Mouse (Mus musculus) liver, embryonic 14.5 days (tissue): ENCODE measurements at regions not wholly inside any gene's neighbourhood (a gene's known extent, or its start where the extent isn't known, plus 50 kb on each side); places are given as distances from the start of the nearest gene placed in this dataset.
A peak's percentile ranks its signal among the peaks of the same experiment; 100 is the strongest.

ENCODE experiments used
- ATAC-seq: fragments of 200-750 bp; cut with Nextera tagmentation; 2 replicates; pipeline ENCODE4 v1.8.0; 2017; ENCODE audit warnings: moderate number of reproducible peaks, mild to moderate bottlenecking, moderate library complexity; ENCODE audit not compliant: insufficient read depth
- DNase-seq, 3 experiments: peaks; one replicate each; pipeline ENCODE4 v3.0.0-alpha.2; 2012 to 2013; ENCODE audit warnings: low read depth in 3 of 3, low spot score in 3 of 3
- H3K27ac ChIP-seq: fragments of 300-500 bp; sonication (generic); 2 replicates; pipeline ENCODE4 v1.5.1; 2014; ENCODE audit warnings: moderate library complexity, mild to moderate bottlenecking, control low read depth, inconsistent platforms
- H3K27me3 ChIP-seq: fragments of 300-500 bp; sonication (generic); 2 replicates; pipeline ENCODE4 v1.6.1; 2014; ENCODE audit warnings: mild to moderate bottlenecking, low read length, moderate library complexity; ENCODE audit not compliant: control insufficient read depth, insufficient read depth
- H3K36me3 ChIP-seq: fragments of 300-500 bp; sonication (generic); replicated peaks from 2 replicates; pipeline ENCODE4 v1.6.1; 2014; ENCODE audit warnings: low read depth; ENCODE audit not compliant: control insufficient read depth, insufficient read depth
- H3K4me1 ChIP-seq, 2 experiments: fragments of 200-500 bp in 1 of 2; fragments of 300-500 bp in 1 of 2; sonication (generic) in 1 of 2; replicated peaks; 2 replicates each; pipeline ENCODE4 v1.6.1; 2012 to 2014; ENCODE audit warnings: antibody characterized with exemption in 1 of 2, inconsistent platforms in 1 of 2, low read length in 1 of 2; ENCODE audit not compliant: control insufficient read depth in 2 of 2, insufficient read depth in 2 of 2
- H3K4me2 ChIP-seq: fragments of 300-500 bp; sonication (generic); 2 replicates; pipeline ENCODE4 v1.6.1; 2014; ENCODE audit warnings: low read depth, mild to moderate bottlenecking, control low read depth, moderate library complexity
- H3K4me3 ChIP-seq, 2 experiments: fragments of 200-500 bp in 1 of 2; fragments of 300-500 bp in 1 of 2; sonication (generic) in 1 of 2; 2 replicates each; pipeline ENCODE4 v1.5.1; 2012 to 2014; ENCODE audit warnings: low read depth in 2 of 2, low read length in 2 of 2, mild to moderate bottlenecking in 2 of 2, control low read depth in 1 of 2, inconsistent platforms in 1 of 2, moderate library complexity in 1 of 2; ENCODE audit not compliant: insufficient read depth in 1 of 2
- H3K9ac ChIP-seq: fragments of 300-500 bp; sonication (generic); replicated peaks from 2 replicates; pipeline ENCODE4 v1.6.1; 2014; ENCODE audit warnings: mild to moderate bottlenecking, control low read depth, moderate library complexity
- H3K9me3 ChIP-seq: fragments of 300-500 bp; sonication (generic); 2 replicates; pipeline ENCODE4 v1.6.1; 2016; ENCODE audit warnings: low read length, mixed read lengths; ENCODE audit not compliant: control insufficient read depth
- CTCF ChIP-seq: IDR thresholded peaks from 2 replicates; pipeline ENCODE4 v1.5.1; 2016; ENCODE audit warnings: antibody characterized with exemption, low read depth, control low read depth
- EP300 ChIP-seq: IDR thresholded peaks from 2 replicates; pipeline ENCODE4 v1.6.1; 2016; ENCODE audit warnings: antibody characterized with exemption, low read depth
- WGBS: fragments of 180-500 bp; shearing (Covaris S2); extraction: QIAGEN DNeasy Blood & Tissue Kit; methylation state at CpG from one replicate; pipeline ENCODE4 v1.1.7; 2014; ENCODE audit not compliant: insufficient replicate concordance; 5-methylcytosine and 5-hydroxymethylcytosine counted together

DNA sequence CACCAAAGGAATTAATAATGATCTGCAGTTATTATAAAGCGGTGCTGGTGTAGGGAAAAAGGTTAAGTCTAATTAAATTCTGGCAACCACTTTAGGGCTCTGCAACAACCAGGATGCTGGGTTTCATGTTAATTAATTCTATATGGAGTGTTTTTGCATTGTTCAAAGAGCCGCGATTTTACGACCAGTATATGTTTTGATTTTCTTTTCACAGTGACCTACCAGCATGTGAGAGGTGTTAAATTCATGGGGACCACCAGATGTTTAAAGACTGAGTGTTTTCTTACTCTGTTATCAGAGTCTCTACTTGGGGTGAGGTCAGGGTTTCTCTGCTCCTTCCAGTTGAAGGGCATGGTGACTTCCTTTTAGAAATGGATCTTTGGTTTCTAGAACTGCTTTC lies 164.8 kb upstream of the Zmiz1 start:
- Histone ChIP-seq H3K27me3 (no peaks in the 10 kb centered on the region), H3K4me3 (no peak overlapping the region)
- WGBS = 78% methylated on average over 4 of the region's 4 CpGs

DNA sequence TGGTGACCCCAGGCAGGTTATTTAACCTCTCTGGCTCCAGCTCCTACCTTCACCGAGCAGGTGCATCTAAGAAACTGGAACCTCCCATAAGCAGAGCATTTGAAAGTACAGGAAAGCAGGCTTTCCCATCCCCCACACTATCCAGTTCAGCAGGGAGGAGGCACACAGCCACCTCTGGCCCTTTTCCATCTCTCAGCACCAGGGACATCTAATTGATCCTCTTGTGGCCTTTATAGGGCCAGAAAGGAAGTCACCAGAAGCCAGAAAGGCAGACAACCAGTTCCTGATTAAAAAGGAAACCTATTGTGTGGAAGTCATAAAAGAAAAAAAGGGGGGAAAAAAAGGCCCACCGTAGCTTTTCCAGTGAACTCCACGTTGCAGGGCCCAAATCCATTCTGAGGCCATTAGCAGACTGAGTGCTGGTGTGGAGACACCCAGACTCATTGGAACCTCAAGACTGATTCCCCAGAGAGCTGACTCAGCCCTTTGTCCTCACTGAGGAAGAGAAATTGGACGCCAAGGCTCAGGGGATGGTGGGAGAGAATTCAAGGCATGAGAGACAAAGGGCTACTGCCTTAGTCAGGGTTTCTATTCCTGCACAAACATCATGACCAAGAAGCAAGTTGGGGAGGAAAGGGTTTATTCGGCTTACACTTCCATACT lies 163.2 kb upstream of the Zmiz1 start:
- no peak overlapping the region for H3K4me3 ChIP-seq
- H3K4me2 ChIP-seq = no peak overlapping the region
- H3K9ac ChIP-seq = no peak overlapping the region
- H3K9me3 ChIP-seq = no peaks in the 10 kb centered on the region
- H3K4me1 ChIP-seq = no peaks in the 10 kb centered on the region
- no peak for DNase-seq
- no peaks in the 10 kb centered on the region for H3K36me3 ChIP-seq
- H3K27me3 ChIP-seq = no peaks in the 10 kb centered on the region
- WGBS = 38% methylated on average over 5 of the region's 5 CpGs
- no peak for ATAC-seq
- TF ChIP-seq CTCF = no peak
- no peak for TF ChIP-seq EP300
- no peak overlapping the region for H3K27ac ChIP-seq

More for the DNA sequence above, 164.8 kb upstream of the Zmiz1 start:
- no peak overlapping the region for H3K9ac ChIP-seq
- DNase-seq (no peak), ATAC-seq (no peak)
- TF ChIP-seq EP300 (no peak), CTCF (no peak)
- H3K27ac ChIP-seq = no peak overlapping the region
- H3K9me3 ChIP-seq = no peaks in the 10 kb centered on the region
- no peaks in the 10 kb centered on the region for H3K4me1 ChIP-seq
- no peaks in the 10 kb centered on the region for H3K36me3 ChIP-seq
- no peak overlapping the region for H3K4me2 ChIP-seq

DNA sequence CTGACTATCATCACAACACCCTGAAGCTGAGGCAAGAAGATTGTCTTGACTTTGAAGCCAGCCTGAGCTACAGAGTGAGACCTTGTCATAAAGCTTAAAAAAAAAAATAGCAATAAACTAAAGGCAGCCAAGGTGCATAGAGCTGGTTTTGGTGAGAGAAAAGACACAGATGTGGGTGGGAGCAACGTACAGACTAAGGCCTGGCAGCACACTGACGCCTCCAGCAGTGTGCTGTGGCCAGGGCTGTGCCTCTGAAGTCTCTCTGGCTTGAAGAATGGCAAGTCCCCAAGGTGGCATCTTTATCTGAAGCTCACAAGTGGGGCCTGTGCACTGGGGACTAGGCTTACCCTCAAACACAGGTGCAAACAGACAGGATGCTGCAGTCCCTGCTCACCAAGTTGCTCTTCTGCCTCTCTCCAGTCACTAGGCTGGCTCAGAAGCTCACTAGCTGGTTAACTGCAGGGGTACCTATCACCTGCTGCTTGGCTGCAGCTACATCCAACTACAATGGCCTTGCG lies 159.3 kb upstream of the Zmiz1 start:
- Histone ChIP-seq H3K4me1 (no peaks in the 10 kb centered on the region; a peak in 2 of 4 replicates), H3K36me3 (no peaks in the 10 kb centered on the region), H3K27ac (no peak overlapping the region), H3K4me3 (no peak overlapping the region), H3K27me3 (no peaks in the 10 kb centered on the region), H3K4me2 (no peak overlapping the region), H3K9ac (no peak overlapping the region), H3K9me3 (no peaks in the 10 kb centered on the region)
- 57% methylated on average over 3 of the region's 3 CpGs for WGBS
- DNase-seq (no peak), ATAC-seq (no peak)
- TF ChIP-seq CTCF (no peak), EP300 (no peak)

DNA sequence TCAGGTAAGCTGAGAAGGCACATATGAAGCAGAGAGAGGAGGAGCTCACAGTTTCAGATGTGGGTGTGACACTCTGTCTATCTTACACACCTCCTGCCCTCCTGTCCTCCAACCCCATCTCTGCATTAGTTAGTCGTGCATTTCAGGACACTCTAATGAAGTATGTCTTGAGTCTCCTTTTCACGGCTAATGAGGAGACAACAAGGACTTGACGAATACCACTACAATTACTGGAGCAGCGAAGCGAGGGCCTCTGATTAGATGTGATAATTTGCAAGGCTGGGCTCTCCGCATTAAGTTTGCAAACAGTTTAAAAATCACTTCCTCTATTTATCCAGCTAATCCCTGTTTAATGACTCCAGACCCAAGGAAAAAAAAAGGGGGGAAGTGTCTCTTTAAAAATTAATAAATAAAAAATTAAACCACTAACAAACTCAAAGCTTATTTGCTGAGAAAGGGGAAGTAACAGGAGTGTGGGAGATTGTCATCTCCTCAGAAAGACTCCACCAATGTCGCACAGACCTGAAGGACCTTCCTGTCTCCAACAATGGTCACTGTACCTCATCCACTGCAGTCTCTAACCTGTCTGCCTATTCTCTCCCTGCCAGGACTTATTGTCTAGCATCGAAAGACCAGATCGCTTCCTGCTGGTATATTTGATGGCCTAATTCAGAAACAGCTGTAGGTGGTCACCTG lies 157.5 kb upstream of the Zmiz1 start:
- ATAC-seq (no peak), DNase-seq (no peak)
- Histone ChIP-seq H3K4me3 (no peak overlapping the region), H3K9me3 (no peaks in the 10 kb centered on the region), H3K36me3 (no peaks in the 10 kb centered on the region), H3K27me3 (no peaks in the 10 kb centered on the region), H3K9ac (no peak overlapping the region), H3K4me2 (no peak overlapping the region), H3K4me1 (no peaks in the 10 kb centered on the region; a peak in 2 of 4 replicates), H3K27ac (no peak overlapping the region)
- TF ChIP-seq EP300 (no peak), CTCF (no peak)
- WGBS = 40% methylated on average over 9 of the region's 9 CpGs

DNA sequence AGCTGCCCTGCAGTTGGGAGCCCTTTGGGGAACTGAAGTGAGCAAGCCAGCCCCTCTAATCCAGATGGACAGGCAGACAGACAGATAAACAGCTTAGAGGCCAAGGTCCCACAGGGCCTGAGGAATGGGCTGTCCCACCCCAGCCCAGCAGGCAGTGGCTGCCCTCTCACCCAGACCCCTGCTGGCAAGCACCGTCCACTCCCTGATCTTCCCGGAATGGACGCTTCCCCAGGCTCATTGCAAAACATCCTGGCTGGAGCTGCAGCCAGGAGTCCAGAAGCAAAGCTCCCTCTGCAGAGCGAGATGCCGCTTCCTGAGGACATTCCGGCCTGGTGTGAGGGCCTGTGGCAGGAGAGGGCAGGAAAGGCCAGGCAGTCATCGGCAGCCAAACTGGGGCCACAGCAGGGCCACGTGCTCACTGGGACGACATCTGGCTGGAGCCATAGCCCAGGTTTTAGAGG lies 154.6 kb upstream of the Zmiz1 start:
- no peak for DNase-seq
- H3K4me3 ChIP-seq = no peak overlapping the region
- no peaks in the 10 kb centered on the region for H3K27me3 ChIP-seq
- no peaks in the 10 kb centered on the region for H3K9me3 ChIP-seq
- no peak overlapping the region for H3K4me2 ChIP-seq
- 35% methylated on average over 9 of the region's 9 CpGs for WGBS
- no peak for ATAC-seq
- H3K27ac ChIP-seq = no peak overlapping the region
- peak; percentile 33 for TF ChIP-seq CTCF
- no peak for TF ChIP-seq EP300
- H3K4me1 ChIP-seq = no peaks in the 10 kb centered on the region; a peak in 2 of 4 replicates
- no peak overlapping the region for H3K9ac ChIP-seq
- no peaks in the 10 kb centered on the region for H3K36me3 ChIP-seq
